In genomic region chr11:110463801-110464200, GRCm38 (mm10) we compare ENCODE assay signal across 17 mouse cellular contexts.
DNase-seq lines count a peak whose midpoint lies in the region; ATAC-seq and TF ChIP-seq lines count a peak whose summit lies in the region.
"Had no signal": no experiment of that assay in that cellular context is flagged by ENCODE, and none has a peak within 500 bp of the region (broad histone marks: within the 10 kb centered on the region; RNA-seq: fewer than 3 reads in every experiment).

No protein-coding gene starts in this region.

- 0 out of 2 replicates have a peak overlapping the region, but pooled peaks have one; percentile 23 for H3K27ac ChIP-seq in hindbrain, embryonic 13.5 days
- no peak overlapping the region for H3K27ac ChIP-seq in hindbrain, embryonic 16.5 days (ENCODE audit: low read depth, low read length)
- peak overlapping the region; percentile 30; the same call in 1 of the 2 replicates for H3K27ac ChIP-seq in bone marrow, adult 2 months (ENCODE audit: control insufficient read depth, insufficient read depth, low read depth, low read length, poor library complexity)

- ATAC-seq in hindbrain, embryonic 13.5 days (ENCODE audit: low FRiP score) = no peak
- ATAC-seq in hindbrain, embryonic 16.5 days = no peak
- ATAC-seq in megakaryocyte, adult 5-6 weeks (ENCODE audit: poor library complexity, severe bottlenecking) = peak; percentile 68
- ATAC-seq: Patski had no signal

- no peak for TF ChIP-seq POLR2A in bone marrow, adult 2 months (IDR thresholded peaks at IDR 0.05; ENCODE audit: borderline replicate concordance, control insufficient read depth, low read depth, low read length)

- 57% methylated on average over 9 of the region's 9 CpGs for WGBS in hindbrain, embryonic 13.5 days
- whole genome bisulfite sequencing in hindbrain, embryonic 16.5 days = 43% methylated on average over 9 of the region's 9 CpGs
- WGBS in bone marrow, adult 2 months = 6% methylated on average over 9 of the region's 9 CpGs

- DNase-seq in liver = peak; percentile 53
- no peak for DNase-seq in right cerebral cortex, adult 2 months (ENCODE audit: low spot score in 2 of 2)
- no peak for DNase-seq in cerebellum, postnatal 25 days
- DNase-seq in left cerebral cortex, postnatal 10 days (ENCODE audit: extremely low spot score in 1 of 2, low spot score in 2 of 2) = no peak
- DNase-seq: cerebellum, adult 9-10 months; gastrocnemius, postnatal 25 days; heart, postnatal 36 days; kidney, postnatal 14 days; left cerebral cortex, postnatal 4 days; lung, embryonic 14.5 days; thymus, postnatal 36 days had no signal

- no peak overlapping the region for H3K4me2 ChIP-seq in hindbrain, embryonic 13.5 days
- no peak overlapping the region for H3K4me2 ChIP-seq in hindbrain, embryonic 16.5 days (ENCODE audit: low read length)
- H3K4me2 ChIP-seq: heart, embryonic 12.5 days; lung, embryonic 14.5 days had no signal

- H3K36me3 ChIP-seq in hindbrain, embryonic 13.5 days = no peaks in the 10 kb centered on the region
- H3K36me3 ChIP-seq in hindbrain, embryonic 16.5 days (ENCODE audit: control insufficient read depth, insufficient read depth, low read length) = no peaks in the 10 kb centered on the region
- H3K36me3 ChIP-seq: heart, embryonic 12.5 days had no signal

- peaks cover 21% of the 10 kb centered on the region for H3K4me1 ChIP-seq in hindbrain, embryonic 13.5 days (replicated peaks)
- H3K4me1 ChIP-seq in hindbrain, embryonic 16.5 days (ENCODE audit: control insufficient read depth, insufficient read depth, low read depth, low read length) = 0 out of 2 replicates have a peak, but pooled peaks cover 2% of the 10 kb centered on the region
- peaks cover 2% of the 10 kb centered on the region; the same call in 1 of the 2 replicates for H3K4me1 ChIP-seq in bone marrow, adult 2 months (ENCODE audit: control insufficient read depth, insufficient read depth, low read length)

- H3K27me3 ChIP-seq in hindbrain, embryonic 13.5 days = no peaks in the 10 kb centered on the region
- H3K27me3 ChIP-seq in hindbrain, embryonic 16.5 days (replicated peaks; ENCODE audit: control insufficient read depth, insufficient read depth, low read length) = no peaks in the 10 kb centered on the region
- H3K27me3 ChIP-seq: Patski had no signal

- H3K9me3 ChIP-seq in hindbrain, embryonic 13.5 days = no peaks in the 10 kb centered on the region
- H3K9me3 ChIP-seq in hindbrain, embryonic 16.5 days (ENCODE audit: control insufficient read depth, low read length) = no peaks in the 10 kb centered on the region
- H3K9me3 ChIP-seq: heart, embryonic 12.5 days had no signal

- TF ChIP-seq CTCF in bone marrow, adult 2 months (IDR thresholded peaks at IDR 0.05; ENCODE audit: control insufficient read depth, insufficient read depth, low read length) = no peak

- no peak overlapping the region for H3K4me3 ChIP-seq in hindbrain, embryonic 13.5 days
- no peak overlapping the region for H3K4me3 ChIP-seq in hindbrain, embryonic 16.5 days (ENCODE audit: low read length)
- no peak overlapping the region for H3K4me3 ChIP-seq in bone marrow, adult 2 months (replicated peaks; ENCODE audit: control insufficient read depth, low read depth, low read length)
- H3K4me3 ChIP-seq: heart, embryonic 12.5 days had no signal

- intact Hi-C loops in left cerebral cortex, postnatal 10 days (cut with DNase I) = no loop called here

- H3K9ac ChIP-seq in hindbrain, embryonic 13.5 days = no peak overlapping the region
- no peak overlapping the region for H3K9ac ChIP-seq in hindbrain, embryonic 16.5 days (ENCODE audit: low read depth, low read length)
- H3K9ac ChIP-seq: heart, embryonic 12.5 days; lung, embryonic 14.5 days had no signal
